Mouse (Mus musculus) retina, embryonic 14.5 days (tissue): Measurements from ENCODE around the gene Pxylp1.

Experiments
- DNase-seq: peaks from one replicate; pipeline ENCODE4 v3.0.0-alpha.2; 2015; ENCODE audit warnings: low spot score

The Pxylp1 gene

DNA sequence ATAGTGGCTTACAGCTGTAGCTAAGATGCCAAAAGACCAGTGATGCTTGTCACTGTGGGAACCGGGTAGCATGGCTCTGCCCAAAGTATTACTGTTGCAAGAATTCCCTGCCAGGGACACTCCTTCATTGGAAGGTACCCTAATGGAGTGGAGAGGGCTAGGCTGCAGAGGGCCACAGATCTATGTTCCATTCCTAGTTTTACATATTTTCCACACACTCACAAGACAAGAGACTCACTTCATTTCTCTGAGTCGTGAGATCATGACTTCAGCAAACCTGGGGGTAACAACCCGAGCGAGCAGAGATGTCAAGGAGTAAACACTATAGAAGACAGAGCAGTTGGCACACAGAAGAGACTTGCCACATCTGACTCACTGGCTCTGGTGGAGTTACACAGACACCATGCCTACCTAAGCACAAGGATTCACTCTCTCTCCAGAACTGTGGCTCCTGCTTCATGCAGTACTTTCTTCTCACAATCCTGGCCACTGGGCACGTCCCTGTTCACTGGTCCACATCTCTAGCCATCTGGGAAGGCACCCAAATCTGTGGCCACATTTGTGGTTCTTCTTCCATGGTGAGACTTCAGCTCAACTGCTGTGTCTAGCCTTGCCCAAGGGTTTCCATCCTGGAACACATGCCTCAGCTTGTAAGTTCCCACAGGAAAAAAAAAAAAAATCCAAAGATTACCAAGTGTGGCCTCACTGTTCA, 31.9 kb downstream of the Pxylp1 start:
- DNase-seq, result no peak

DNA sequence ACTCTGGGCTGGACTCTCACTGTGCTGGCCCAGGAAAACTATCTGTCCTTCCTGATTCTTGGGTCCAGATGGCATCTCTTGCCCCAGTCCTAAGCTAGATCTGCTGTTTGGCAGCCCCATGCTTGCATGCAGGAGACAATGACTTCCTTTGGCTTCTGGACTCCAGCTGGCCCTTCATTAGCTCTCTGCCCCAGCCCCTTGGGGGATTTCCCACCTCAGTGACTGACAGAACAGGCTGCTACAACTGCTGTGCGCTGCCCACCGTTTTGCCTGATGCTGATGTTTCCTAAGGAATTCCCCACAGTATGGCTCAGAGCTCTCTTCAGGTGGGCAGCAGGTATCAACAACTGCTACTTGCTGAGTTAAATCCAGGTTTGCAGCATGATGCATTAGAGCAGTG, 33.4 kb downstream of the Pxylp1 start:
- peak; percentile 22 for DNase-seq

DNA sequence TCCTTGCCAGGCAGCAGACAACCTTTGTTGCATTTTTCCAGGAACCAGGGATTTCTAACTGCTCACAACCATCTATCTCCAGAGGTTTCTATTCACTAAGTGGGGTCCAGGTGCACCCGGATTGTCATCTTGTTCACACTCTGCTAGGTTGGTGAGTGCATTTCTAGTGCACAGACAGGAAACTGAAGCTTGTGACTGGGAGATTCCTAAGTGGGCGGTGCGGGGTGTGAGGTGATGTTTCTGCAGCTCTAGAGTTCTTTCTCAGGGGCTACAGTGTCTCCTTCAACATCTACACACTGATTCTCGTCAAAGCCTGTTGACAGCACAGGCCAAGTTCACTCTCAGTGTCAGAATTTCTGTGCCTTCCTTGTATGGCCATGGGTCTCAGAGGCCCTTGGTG, 34.6 kb downstream of the Pxylp1 start:
- no peak for DNase-seq

DNA sequence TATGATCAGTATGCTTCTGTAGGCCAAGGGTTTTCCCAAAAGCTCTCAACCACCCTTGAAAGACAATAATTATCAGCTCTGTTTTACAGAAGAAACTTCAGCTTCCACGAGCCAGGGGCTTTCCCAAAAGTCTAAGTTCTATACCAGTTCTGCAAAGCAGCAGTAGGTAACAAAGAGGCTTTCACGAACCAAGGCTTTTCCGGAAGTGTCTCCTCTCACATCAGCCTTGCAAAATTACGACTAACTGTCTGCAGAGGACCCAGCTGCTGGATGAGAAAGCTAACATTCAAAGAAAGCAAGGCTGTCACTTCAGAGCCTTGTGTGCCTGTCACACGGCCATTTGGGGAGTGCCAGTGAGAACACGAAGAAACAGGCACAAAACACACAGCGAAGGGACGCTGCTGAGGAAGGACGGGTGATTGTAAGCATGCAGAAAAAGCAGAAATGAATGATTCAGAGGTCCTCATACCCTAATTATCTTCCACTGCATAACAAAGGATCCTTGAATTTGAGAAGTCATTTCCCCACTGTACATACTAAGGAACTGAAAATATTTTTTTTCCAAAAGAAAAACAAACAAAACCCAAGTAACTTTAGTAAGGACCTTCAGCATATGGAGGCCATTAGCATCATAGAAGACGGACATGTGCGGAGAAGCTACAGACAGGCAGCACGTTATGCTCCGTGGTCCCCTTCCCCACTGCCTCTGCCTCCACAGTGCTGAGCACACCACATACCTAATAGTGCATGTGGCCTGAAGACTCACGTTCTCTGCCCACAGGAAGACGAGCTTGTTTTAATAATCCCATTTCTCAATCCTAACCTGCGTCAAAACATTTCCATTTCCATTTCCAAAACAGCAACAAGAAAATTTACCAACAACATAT, 38.9 kb downstream of the Pxylp1 start:
- DNase-seq, result no peak

DNA sequence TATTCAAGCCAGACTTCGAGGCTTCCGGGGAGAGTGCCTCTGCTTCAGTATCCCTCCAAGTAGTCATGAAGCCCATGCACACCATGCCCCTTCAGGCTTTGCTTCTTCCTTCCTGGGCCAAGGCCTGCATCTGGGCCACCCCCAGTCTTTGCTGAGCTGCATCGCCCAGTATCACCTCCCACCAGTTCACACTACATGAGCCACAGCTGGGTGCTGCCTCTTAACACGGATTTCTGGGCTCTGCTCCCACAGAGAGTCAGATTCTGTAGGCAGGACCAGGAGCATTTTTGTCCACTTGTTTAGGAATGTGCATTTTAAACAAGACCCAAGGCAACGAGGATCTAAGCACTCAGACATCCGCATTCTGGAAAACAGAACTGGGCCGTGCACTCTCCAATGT, 40.8 kb downstream of the Pxylp1 start:
- DNase-seq, result no peak

DNA sequence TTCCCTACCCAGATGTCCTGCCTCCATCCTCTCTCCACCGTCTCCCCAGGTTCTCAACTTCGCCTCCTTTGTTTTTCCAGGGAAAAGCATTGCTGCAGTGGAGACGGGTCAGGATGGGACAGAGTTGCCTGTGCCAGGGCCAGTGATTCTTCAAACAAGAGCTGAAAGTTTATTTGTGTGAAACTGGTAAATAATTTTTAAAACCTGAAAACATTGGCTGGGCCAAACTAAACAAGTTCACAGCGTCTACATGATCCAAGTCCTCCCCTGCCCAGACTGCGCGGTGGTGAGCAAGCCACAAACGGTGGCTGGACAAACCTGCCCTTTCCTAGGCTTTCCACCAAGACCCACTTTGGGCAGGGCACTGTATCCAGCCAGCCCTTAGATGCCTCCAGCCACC, 41.4 kb downstream of the Pxylp1 start:
- no peak for DNase-seq

DNA sequence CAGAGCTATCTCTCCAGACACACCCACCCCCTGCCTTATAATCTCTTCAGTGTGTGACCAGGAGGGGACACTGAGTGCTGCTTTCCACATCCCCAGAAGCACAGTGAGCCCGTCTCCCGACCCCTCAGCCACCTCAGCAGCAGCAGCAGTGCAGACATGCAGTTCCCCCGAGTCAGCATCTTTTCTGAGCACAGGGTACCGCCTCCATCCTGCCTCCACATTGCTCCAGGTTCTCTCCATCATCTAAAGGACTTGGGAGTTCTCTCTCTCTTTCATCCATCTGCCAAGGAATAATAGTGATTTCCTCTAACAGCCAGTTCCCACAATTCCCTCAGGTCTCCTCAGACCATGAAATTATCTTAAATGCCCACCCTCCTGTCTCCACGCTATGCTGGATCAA, 43.5 kb downstream of the Pxylp1 start:
- DNase-seq, result no peak

DNA sequence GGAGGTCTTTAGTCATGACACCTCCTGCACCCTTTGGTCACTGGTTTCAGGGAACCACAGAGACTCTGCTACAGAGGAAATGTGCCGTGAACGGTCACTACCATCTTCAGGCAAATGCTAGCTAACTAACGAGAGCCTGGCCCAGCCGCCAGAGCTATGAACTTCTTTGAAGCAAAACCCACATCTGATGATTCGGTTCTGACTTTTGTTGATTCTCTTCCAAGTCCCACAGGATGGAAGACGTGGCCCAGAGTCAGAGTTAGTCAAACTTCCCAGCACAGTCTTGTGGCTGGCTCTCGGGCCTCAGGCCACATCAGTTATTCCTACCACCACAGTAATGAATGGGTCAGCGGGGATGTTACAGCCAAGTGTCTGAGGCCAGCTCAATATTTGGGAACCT, 46.1 kb downstream of the Pxylp1 start:
- DNase-seq, result no peak

DNA sequence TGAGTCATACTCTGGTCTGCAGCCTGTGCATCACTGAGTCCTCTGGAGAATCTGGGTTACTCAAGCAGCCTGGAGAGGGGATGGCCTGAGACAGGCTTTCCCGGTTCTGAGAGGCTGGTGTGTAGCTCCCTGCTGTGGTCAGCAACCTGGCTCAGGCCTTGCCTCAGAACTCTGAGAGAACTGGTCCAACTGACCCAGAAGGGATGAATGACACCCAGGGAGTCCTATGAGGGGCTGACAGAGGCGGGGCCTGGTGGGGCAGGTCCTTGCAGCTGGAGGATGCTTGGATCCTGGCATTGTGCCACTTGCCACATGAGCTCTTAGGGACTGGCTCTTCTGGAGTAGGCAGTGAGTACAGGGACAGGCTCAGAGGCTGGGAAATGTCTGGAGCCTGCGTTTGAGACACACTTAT, 47.7 kb downstream of the Pxylp1 start:
- no peak for DNase-seq

DNA sequence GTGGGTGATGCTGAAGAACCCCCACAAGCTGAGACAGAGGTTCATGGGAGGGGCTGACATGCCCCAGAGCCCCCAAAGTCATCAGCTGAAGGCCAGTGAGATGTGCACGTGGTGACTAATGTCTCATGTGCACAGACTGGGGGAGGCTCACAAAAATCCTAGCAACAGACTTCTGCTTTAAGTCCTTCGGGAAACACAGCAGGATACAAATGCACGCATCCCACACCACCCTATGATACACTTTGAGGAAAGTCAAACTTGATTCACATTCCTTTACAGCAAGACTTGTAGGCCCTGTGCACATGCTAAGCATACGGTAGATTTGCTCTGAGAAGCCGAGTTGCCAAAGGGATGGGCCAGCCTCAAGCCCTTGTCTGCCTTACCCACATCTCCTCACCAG, 53.1 kb downstream of the Pxylp1 start:
- no peak for DNase-seq

DNA sequence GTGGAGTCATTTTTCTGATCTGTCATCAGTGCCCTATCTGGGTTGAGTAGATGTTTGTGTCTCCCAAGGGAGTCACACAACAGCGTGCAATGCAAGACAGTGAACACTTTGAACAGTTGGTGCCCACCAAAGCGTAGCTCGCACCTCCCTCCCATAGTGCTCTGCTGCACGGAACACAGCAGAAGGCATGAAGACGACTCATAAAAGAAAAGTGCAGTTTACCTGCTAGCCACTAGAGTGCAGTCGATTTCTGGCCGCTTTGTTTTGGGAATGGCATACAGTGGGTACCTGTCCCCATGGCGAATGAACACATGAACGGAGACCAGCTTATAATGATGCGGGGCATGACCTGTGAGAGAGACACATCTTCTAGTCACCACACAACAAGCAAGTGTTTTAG, 53.6 kb downstream of the Pxylp1 start:
- DNase-seq, result peak; percentile 70

DNA sequence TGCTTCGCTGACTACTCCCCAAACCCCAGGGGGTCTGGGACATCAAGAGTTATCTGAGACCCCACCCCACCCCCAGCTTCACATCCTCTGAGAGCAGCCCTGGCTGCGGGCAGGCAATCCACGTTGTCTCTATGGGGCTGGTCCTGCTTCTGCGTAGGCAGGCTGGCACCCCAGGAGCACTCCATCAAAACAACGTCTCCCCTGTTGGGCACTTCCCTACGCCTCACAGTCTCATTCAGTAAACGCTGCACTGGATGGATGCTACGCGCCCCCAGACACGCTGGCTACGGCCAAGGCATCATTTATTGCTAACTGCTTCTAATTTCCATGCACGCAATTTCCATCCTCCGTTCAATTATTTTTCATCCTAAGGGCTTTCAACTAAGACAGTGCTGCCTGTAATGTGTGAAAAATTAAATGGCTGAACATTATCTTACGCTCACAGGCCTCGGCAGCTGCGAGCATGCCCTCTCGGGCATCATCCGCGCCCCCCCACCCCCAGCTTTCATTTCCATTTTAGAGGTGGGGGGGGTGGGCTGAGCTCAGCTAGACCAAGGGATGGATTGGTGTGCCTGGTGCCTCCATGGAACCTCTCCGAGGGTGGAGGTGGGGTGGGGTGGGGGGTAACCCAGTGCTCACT, 54.6 kb downstream of the Pxylp1 start:
- no peak for DNase-seq

DNA sequence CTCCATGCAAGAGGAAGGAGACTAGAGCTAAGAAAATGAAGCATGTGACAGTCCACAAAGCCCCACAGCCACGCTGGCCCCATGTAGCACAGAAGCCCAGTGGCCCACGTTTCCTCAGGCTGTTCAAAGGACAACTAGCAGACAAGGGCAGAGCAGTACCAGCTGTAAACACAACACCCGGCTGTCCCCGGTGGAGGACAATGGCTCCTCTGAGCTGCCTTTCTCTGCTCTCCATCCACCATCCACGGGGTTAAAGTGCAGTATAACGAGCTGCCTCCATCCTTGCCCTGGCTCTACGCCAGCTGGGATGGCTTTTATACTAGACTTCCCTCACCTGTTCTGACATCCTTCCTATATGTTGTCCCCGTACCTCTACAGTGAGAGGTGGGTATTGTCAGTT, 55.5 kb downstream of the Pxylp1 start:
- DNase-seq, result no peak

DNA sequence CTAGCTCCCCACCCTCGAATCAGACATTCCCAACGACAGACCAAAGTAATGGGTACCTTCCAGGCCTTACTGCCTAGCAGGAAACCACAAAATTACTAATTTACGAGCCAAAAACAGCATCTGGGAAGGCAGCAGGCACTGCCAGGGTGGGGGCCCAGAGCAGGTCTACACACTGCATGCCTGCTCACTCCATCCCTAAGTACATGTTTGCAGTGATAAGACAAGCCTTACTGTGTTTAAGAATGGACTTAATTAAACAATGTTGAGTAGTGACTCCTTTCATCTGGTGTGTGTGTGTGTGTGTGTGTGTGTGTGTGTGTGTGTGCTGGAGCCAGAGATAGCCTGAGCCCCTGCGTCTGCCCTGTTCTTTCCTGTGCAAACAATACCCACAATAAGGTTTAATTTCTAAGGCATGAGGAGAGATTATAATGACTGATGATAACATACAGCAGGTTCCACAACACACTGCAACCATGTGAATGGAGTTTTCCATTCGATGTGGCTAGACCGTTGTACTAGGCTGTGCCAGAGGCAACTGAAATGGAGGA, 57.0 kb downstream of the Pxylp1 start:
- no peak for DNase-seq

DNA sequence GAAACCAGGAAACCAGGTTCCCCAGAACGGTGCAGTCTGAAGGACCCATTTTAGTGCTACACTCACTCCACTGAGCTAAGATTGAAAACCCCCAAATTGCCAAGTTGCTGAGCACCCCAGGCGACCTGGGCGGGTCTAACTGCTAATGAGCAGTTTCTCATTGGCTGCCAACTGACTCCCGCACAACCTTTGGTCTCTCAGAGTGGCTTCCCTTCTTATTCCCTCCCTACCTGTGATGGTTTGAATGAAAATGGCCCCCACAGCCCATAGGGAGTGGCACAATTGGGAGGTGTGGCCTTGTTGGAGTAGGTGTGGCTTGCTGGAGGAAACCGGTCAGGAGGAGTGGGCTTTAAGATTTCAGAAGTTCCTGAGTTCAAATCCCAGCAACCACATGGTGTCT, 58.9 kb downstream of the Pxylp1 start:
- no peak for DNase-seq

DNA sequence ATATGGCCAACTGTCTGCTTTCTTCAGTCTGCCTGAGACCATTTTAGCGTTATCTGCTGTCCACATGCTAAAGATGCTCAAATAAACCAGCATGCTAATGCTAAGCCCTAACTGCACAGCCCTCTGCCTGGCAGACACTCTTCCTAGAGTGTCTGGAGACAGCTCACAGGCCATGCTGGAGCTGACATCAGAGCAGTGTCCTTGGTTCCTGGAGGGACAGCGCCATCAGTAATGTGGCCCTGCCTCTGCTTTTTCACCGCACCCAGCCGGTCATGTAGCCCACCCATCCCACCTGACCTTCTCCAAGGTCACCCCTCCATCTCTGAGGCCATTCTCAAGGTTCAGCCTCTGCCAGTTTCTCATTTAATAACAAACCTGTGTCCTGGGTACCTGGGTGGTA, 60.0 kb downstream of the Pxylp1 start:
- no peak for DNase-seq

DNA sequence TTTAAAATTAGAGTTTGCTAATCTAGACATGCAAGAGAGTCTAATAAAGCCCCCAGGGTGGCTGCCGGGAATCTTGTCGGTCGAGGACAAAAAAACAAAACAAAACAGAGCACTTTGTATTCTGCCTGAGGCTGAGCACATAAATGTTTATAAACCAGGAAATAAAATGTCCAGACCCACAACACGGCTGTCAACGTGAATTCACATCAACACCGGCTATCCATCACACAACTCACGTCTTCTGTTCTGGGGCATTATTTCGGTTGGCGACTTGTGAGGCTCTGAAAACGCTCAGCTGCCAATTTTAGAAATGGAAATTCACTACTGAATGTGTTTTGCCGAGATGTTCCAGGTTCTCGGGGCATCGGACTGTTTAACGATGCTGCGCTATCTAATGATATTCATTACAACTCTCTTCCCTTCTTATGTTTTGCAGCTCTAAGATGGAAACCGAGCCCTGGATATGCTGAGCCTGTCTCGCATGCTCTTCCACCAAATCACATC, 61.6 kb downstream of the Pxylp1 start:
- no peak for DNase-seq

DNA sequence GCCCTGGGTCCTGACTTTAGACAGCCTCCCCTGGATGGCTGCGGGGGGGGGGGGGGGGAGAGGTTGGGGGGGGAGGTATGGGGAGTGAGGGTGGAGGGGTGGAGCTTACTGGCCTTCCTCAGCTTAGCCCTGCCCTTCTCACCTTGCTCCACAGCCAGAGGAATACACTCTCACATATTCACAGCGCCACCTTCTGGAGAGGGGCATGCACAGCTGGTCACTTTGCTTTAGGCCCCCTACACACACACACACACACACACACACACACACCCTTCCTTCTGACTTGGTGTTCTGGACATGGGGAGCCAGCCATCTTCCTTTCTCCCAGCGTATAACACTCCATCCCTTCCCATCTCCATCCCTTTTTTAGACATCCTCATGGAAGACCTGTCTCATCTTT, 62.8 kb downstream of the Pxylp1 start:
- no peak for DNase-seq

DNA sequence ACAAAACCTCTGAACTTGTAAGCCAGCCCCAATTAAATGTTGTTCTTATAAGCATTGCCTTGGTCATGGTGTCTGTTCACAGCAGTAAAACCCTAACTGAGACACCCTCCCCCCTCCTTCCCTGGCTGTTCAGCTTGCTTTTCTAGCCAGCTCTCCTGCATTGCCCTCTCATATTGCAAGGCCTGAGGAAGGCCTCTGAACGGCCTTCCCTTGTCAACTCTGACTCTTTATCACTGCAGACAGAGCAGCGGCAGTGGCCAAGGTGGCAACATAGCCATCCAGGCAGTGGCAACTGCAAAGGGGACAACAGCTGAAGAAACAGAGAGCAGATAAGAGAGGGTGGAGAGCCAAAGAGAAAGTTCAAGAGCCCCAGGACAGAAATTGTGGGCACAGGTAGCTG, 64.4 kb downstream of the Pxylp1 start:
- no peak for DNase-seq

DNA sequence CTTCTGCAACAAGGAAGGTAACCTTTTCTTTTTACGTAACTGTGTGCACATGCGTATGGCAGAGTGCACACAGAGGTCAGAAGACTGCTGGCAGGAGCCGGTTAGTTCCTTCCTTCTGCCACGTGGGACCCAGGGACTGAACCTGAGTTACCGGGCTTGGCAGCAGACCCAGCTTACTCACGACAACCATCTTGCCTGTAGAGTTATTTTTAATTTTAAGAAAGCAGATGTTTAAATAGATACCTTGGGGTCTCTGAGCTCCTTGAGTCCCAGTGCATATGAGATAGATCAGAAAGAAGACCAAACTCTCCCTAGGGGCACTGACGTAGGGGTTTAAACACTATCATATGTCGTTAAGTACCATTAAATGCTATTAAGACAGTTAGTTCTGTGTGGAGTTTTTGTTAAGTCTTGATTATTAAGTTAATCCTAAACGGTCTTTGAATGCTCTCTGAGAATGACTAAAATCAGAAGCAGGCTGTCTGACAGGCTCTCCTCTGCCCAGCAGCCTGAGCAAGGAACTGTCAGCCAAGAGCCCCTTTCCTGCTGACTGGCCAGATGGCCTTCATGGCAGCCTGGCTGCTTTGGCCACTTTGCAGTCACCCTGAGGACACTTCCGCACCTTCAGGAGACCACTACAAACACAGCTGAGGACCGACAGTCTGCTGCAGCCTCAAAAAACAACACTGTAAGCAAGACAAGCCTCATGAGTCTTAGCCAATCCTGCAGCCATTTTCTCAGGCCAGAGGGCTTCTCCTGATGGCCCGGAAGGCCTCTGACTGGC, 65.3 kb downstream of the Pxylp1 start:
- no peak for DNase-seq

DNA sequence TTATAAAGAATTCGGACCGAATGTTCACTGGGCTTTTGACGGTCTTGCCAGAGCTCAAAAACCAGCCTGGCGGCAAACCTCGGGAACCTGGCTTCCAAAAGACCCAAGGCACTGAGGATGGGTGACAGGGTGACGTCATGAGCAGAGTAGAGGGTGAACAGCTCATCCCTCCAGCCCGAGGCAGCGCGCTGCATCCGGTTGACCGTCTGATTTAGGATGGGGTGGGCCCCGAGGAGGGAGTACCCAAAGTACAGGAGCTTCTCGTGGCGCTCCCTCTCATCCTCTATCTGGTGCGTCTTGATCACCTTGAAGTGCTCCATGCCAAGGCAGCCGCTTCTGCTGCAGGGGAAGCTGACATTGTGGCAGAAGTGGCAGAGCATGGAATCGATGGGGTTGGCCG, 67.6 kb downstream of the Pxylp1 start:
- DNase-seq, result no peak

DNA sequence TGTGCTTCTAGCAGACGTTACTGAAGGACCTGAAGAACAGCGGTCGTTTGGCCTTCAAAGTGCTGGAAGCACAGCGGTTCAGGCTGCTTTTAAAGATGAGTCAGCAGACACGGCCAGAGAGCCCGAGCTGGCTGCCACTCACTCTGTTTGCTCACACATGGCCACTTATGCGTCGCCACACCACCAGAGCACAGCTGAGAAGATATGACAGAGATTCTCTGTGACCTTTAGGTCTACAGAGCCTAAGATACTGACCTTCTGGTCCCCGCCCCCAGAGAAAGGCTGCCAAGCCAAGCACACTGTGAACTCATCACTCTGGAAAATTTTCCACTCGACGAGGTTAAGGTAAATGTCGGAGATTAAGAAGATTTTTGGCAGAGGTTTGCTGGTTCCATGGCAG, 68.4 kb downstream of the Pxylp1 start:
- no peak for DNase-seq
